9 mouse cellular contexts compared by ENCODE assay signal in the genomic region with DNA sequence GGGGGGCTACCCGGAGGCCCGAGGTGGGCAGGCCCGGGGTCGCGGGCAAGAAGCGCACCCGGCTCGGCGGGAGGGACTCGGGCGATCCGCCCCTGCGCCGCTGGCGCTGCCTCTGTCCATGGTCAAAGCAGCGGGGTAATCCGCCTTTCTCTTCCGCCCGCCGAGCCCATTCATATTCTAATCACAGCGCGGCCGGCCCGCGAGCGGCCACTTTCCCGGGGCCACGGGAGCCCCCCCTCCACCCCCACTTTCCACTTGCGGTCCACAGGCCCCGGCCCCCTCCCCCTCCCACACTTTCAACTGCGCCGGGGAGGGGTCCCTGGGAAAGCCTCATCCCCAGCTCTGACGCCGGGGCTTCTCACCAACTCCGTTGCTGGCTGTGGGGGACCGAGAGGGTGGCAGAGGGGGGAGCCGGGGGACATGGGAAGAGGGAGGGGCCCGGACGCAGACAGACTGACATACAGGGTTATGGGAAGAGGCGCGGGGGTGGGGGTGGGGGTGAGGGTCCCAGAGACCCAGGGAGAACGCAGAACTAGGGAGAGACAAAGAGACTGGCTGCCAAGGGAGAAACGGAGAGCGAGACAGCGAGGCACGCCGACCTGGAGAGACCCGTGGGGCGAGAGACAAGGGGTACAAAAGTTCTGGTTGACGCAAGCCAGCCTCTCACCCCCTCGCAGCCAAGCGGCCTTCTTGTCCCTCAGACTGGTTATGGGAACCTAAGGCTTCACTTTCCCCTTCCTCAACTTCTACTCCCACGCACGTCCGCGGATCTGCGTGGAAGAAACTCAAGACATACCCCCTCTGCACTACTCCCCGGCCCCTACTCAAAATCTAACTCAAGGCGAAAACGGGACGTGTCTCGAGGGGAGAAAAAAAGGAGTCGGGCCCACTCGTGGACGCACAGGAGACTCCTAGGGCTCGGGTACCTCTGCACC. TPM values are rescaled to one million over a fixed set of nuclear protein-coding genes. Genes with fewer than 3 reads are reported as not detected.
DNase-seq lines count a peak whose midpoint lies in the region; ATAC-seq lines count a peak whose summit lies in the region.
"Had no signal": no experiment of that assay in that cellular context is flagged by ENCODE, and none has a peak within 500 bp of the region (broad histone marks: within the 10 kb centered on the region; RNA-seq: fewer than 3 reads in every experiment).

No protein-coding gene starts in this region.

- H3K9me3 ChIP-seq in hindbrain, embryonic 12.5 days (replicated peaks) = no peaks in the 10 kb centered on the region
- H3K9me3 ChIP-seq in stomach, embryonic 15.5 days = no peaks in the 10 kb centered on the region

- peaks cover 59% of the 10 kb centered on the region for H3K27me3 ChIP-seq in hindbrain, embryonic 12.5 days
- H3K27me3 ChIP-seq in stomach, embryonic 15.5 days (replicated peaks) = peaks cover 83% of the 10 kb centered on the region

- peaks cover 48% of the 10 kb centered on the region for H3K4me1 ChIP-seq in hindbrain, embryonic 12.5 days
- peaks cover 34% of the 10 kb centered on the region for H3K4me1 ChIP-seq in stomach, embryonic 15.5 days

- under 1% methylated on average over 58 of the region's 66 CpGs for WGBS in hindbrain, embryonic 12.5 days
- WGBS in stomach, embryonic 15.5 days = under 1% methylated on average over 66 of the region's 66 CpGs

- H3K4me3 ChIP-seq in hindbrain, embryonic 12.5 days = peak overlapping the region; percentile 51
- H3K4me3 ChIP-seq in stomach, embryonic 15.5 days (replicated peaks) = peak overlapping the region; percentile 34

- peak; percentile 53 for DNase-seq in adrenal gland, postnatal 10 days
- DNase-seq in adrenal gland, postnatal 4 days (ENCODE audit: low spot score in 2 of 2) = no peak
- peak; percentile 52 to 63 for DNase-seq in right cerebral cortex, postnatal 10 days (ENCODE audit: low spot score in 2 of 2)
- DNase-seq in right cerebral cortex, adult 2 months (ENCODE audit: low spot score in 2 of 2) = no peak
- DNase-seq in lung, postnatal 10 days = peak; percentile 51
- DNase-seq in frontal cortex, adult 2 months (ENCODE audit: extremely low spot score in 1 of 2, low spot score in 1 of 2) = no peak

- H3K27ac ChIP-seq in hindbrain, embryonic 12.5 days = peak overlapping the region; percentile 93
- H3K27ac ChIP-seq in stomach, embryonic 15.5 days = no peak overlapping the region
- H3K27ac ChIP-seq: macrophage had no signal

- no peaks in the 10 kb centered on the region for H3K36me3 ChIP-seq in hindbrain, embryonic 12.5 days
- no peaks in the 10 kb centered on the region for H3K36me3 ChIP-seq in stomach, embryonic 15.5 days

- H3K4me2 ChIP-seq in hindbrain, embryonic 12.5 days (replicated peaks) = peak overlapping the region; percentile 76
- peak overlapping the region; percentile 60 for H3K4me2 ChIP-seq in stomach, embryonic 15.5 days

- peak overlapping the region; percentile 59 for H3K9ac ChIP-seq in hindbrain, embryonic 12.5 days
- no peak overlapping the region for H3K9ac ChIP-seq in stomach, embryonic 15.5 days

- ATAC-seq in hindbrain, embryonic 12.5 days (ENCODE audit: low FRiP score) = peak; percentile 74
- no peak for ATAC-seq in stomach, embryonic 15.5 days (ENCODE audit: insufficient read depth, low FRiP score, low read depth)

RNA-seq across cellular contexts. Expression of gene Rfx4, which starts 0.7 kb away (rescaled TPM):
- under 1 TPM; 0.39 to 0.51 TPM for total RNA-seq in adrenal gland, postnatal 10 days (2021)
- under 1 TPM in 1 of 2 experiments, not detected in 1; 0.17 TPM for total RNA-seq in adrenal gland, postnatal 4 days (2021)
- 40.9 and 49.2 TPM in 2 replicates for polyA plus RNA-seq in hindbrain, embryonic 12.5 days (2016; fragmentation: Nextera tagmentation; extraction: Ambion mirVana)
- 0.04 and 0.08 TPM in 2 replicates for polyA plus RNA-seq in stomach, embryonic 15.5 days (2015; fragmentation: Nextera tagmentation; extraction: Ambion mirVana)
- polyA plus RNA-seq in frontal cortex, adult 2 months (2012; rRNA removed) = 13.0 and 13.1 TPM in 2 replicates
- polyA plus RNA-seq: macrophage had no signal

Comparison
In these comparisons a context has a peak if more than half of its experiments do, and no peak if none do; other contexts are left out.
1. DNase-seq: peak in adrenal gland, postnatal 10 days (single experiment), right cerebral cortex, postnatal 10 days (2 of 2) and lung, postnatal 10 days (single experiment); none in adrenal gland, postnatal 4 days (0 of 2), right cerebral cortex, adult 2 months (0 of 2) and frontal cortex, adult 2 months (0 of 2).
2. RNA of gene Rfx4, which starts 0.7 kb away (polyA plus RNA-seq): 40.9 to 49.2 TPM in hindbrain, embryonic 12.5 days and 13.0 to 13.1 TPM in frontal cortex, adult 2 months; 0.04 to 0.08 TPM in stomach, embryonic 15.5 days; every median in the first group is over 10 times any median in the second.